Comparison of ENCODE assay signal across 27 mouse cellular contexts in genomic region chr12:104331701-104332100, GRCm38 (mm10). TPM values are rescaled to one million over a fixed set of nuclear protein-coding genes. Genes with fewer than 3 reads are reported as not detected.
DNase-seq lines count a peak whose midpoint lies in the region; ATAC-seq lines count a peak whose summit lies in the region.
"Had no signal": no experiment of that assay in that cellular context is flagged by ENCODE, and none has a peak within 500 bp of the region (broad histone marks: within the 10 kb centered on the region; RNA-seq: fewer than 3 reads in every experiment).

No protein-coding gene starts in this region.

- DNase-seq in heart, adult 11 months: peak; percentile 54
- no peak for DNase-seq in heart, postnatal 36 days
- DNase-seq in heart, embryonic 10.5 days (ENCODE audit: low spot score): peak; percentile 58
- no peak for DNase-seq in heart, adult 8-10 months (ENCODE audit: low spot score)
- peak; percentile 6 for DNase-seq in embryonic facial prominence, embryonic 10.5 days (ENCODE audit: low spot score)
- peak; percentile 9 for DNase-seq in limb, embryonic 10.5 days (ENCODE audit: low spot score)
- DNase-seq in frontal cortex, adult 2 months (ENCODE audit: extremely low spot score in 1 of 2, low spot score in 1 of 2): no peak
- DNase-seq: adrenal gland, adult 2 months; adrenal gland, adult 8-10 months; adrenal gland, postnatal 10 days; adrenal gland, postnatal 14 days; adrenal gland, postnatal 25 days; adrenal gland, postnatal 36 days; B cell, adult 2 months; cerebellum, adult 11 months; cerebellum, adult 11-12 months; cerebellum, adult 18-20 months had no signal

- H3K36me3 ChIP-seq in heart, embryonic 10.5 days: no peaks in the 10 kb centered on the region
- H3K36me3 ChIP-seq in embryonic facial prominence, embryonic 10.5 days (replicated peaks): no peaks in the 10 kb centered on the region
- H3K36me3 ChIP-seq in limb, embryonic 10.5 days: no peaks in the 10 kb centered on the region
- H3K36me3 ChIP-seq: G1E had no signal

- H3K4me1 ChIP-seq in heart, embryonic 10.5 days: no peaks in the 10 kb centered on the region
- no peaks in the 10 kb centered on the region for H3K4me1 ChIP-seq in embryonic facial prominence, embryonic 10.5 days
- H3K4me1 ChIP-seq in limb, embryonic 10.5 days: no peaks in the 10 kb centered on the region

- H3K27me3 ChIP-seq in heart, embryonic 10.5 days (ENCODE audit: insufficient read depth, poor library complexity, severe bottlenecking): no peaks in the 10 kb centered on the region
- no peaks in the 10 kb centered on the region for H3K27me3 ChIP-seq in embryonic facial prominence, embryonic 10.5 days (replicated peaks; ENCODE audit: low read depth, poor library complexity, severe bottlenecking)
- H3K27me3 ChIP-seq in limb, embryonic 10.5 days (ENCODE audit: low read depth, poor library complexity, severe bottlenecking): no peaks in the 10 kb centered on the region
- H3K27me3 ChIP-seq: CH12.LX had no signal

- no peaks in the 10 kb centered on the region for H3K9me3 ChIP-seq in heart, embryonic 10.5 days
- H3K9me3 ChIP-seq in embryonic facial prominence, embryonic 10.5 days: no peaks in the 10 kb centered on the region
- H3K9me3 ChIP-seq in limb, embryonic 10.5 days (replicated peaks): no peaks in the 10 kb centered on the region

- no peak overlapping the region for H3K27ac ChIP-seq in heart, embryonic 10.5 days
- H3K27ac ChIP-seq in embryonic facial prominence, embryonic 10.5 days (replicated peaks): no peak overlapping the region
- no peak overlapping the region for H3K27ac ChIP-seq in limb, embryonic 10.5 days

- no peak overlapping the region for H3K4me3 ChIP-seq in heart, embryonic 10.5 days
- no peak overlapping the region for H3K4me3 ChIP-seq in embryonic facial prominence, embryonic 10.5 days
- no peak overlapping the region for H3K4me3 ChIP-seq in limb, embryonic 10.5 days

- intact Hi-C loops in heart, postnatal 36 days (cut with DNase I): no loop called here

- no peak for ATAC-seq in activated CD4-positive, CD25-positive, alpha-beta regulatory T cell, adult 4 months
- ATAC-seq: CD4-positive, CD25-positive, alpha-beta regulatory T cell, adult 4 months; Patski had no signal

- WGBS in heart, embryonic 10.5 days: 40% methylated on average over 1 of the region's 1 CpGs
- WGBS in embryonic facial prominence, embryonic 10.5 days: 40% methylated on average over 1 of the region's 1 CpGs
- WGBS in limb, embryonic 10.5 days: 47% methylated on average over 1 of the region's 1 CpGs

RNA-seq across cellular contexts. Expression of gene Serpina3k, which starts 6.6 kb away (rescaled TPM):
- total RNA-seq in heart, postnatal 36 days (2021): not detected
- polyA plus RNA-seq in heart, embryonic 10.5 days (2016; fragmentation: Nextera tagmentation; extraction: Ambion mirVana): not detected in 2 replicates
- under 1 TPM in 1 of 4 experiments, not detected in 3; 0.22 TPM for total RNA-seq in heart, adult 8-10 months (2022)
- not detected in 2 replicates for polyA plus RNA-seq in embryonic facial prominence, embryonic 10.5 days (2016; fragmentation: Nextera tagmentation; extraction: Ambion mirVana)
- not detected in 2 replicates for polyA plus RNA-seq in limb, embryonic 10.5 days (2016; fragmentation: Nextera tagmentation; extraction: Ambion mirVana)
- not detected in 2 replicates for polyA plus RNA-seq in frontal cortex, adult 2 months (2012; rRNA removed)
- polyA plus RNA-seq in activated CD4-positive, CD25-positive, alpha-beta regulatory T cell, adult 4 months (2017; shearing (Covaris generic)): not detected
- total RNA-seq: CH12.LX, G1E, MEL had no signal
- polyA plus RNA-seq: brain, embryonic 14.5 days; C2C12; CD4-positive, CD25-positive, alpha-beta regulatory T cell, adult 4 months; G1E; Patski had no signal

RNA-seq across cellular contexts. Expression of gene Serpina3m, which starts 6.6 kb away (rescaled TPM):
- total RNA-seq in heart, postnatal 36 days (2021): not detected
- polyA plus RNA-seq in heart, embryonic 10.5 days (2016; fragmentation: Nextera tagmentation; extraction: Ambion mirVana): not detected in 2 replicates
- under 1 TPM in 2 of 4 experiments, not detected in 2; 0.22 to 0.44 TPM for total RNA-seq in heart, adult 8-10 months (2022)
- polyA plus RNA-seq in embryonic facial prominence, embryonic 10.5 days (2016; fragmentation: Nextera tagmentation; extraction: Ambion mirVana): not detected in 2 replicates
- polyA plus RNA-seq in limb, embryonic 10.5 days (2016; fragmentation: Nextera tagmentation; extraction: Ambion mirVana): not detected in 2 replicates
- polyA plus RNA-seq in frontal cortex, adult 2 months (2012; rRNA removed): not detected in 2 replicates
- not detected for polyA plus RNA-seq in activated CD4-positive, CD25-positive, alpha-beta regulatory T cell, adult 4 months (2017; shearing (Covaris generic))
- total RNA-seq: CH12.LX, G1E, MEL had no signal
- polyA plus RNA-seq: brain, embryonic 14.5 days; C2C12; CD4-positive, CD25-positive, alpha-beta regulatory T cell, adult 4 months; G1E had no signal

RNA-seq across cellular contexts. Expression of gene Serpina3j, which starts 17.3 kb away (rescaled TPM):
- not detected for total RNA-seq in heart, postnatal 36 days (2021)
- not detected in 2 replicates for polyA plus RNA-seq in heart, embryonic 10.5 days (2016; fragmentation: Nextera tagmentation; extraction: Ambion mirVana)
- total RNA-seq in heart, adult 8-10 months (2022): not detected
- polyA plus RNA-seq in embryonic facial prominence, embryonic 10.5 days (2016; fragmentation: Nextera tagmentation; extraction: Ambion mirVana): not detected in 2 replicates
- not detected in 2 replicates for polyA plus RNA-seq in limb, embryonic 10.5 days (2016; fragmentation: Nextera tagmentation; extraction: Ambion mirVana)
- not detected in 2 replicates for polyA plus RNA-seq in frontal cortex, adult 2 months (2012; rRNA removed)
- polyA plus RNA-seq in activated CD4-positive, CD25-positive, alpha-beta regulatory T cell, adult 4 months (2017; shearing (Covaris generic)): not detected
- total RNA-seq: adrenal gland, postnatal 10 days; adrenal gland, postnatal 14 days; adrenal gland, postnatal 25 days; adrenal gland, postnatal 36 days; adrenal gland, postnatal 4 days; CH12.LX; ES-E14; MEL had no signal
- polyA plus RNA-seq: adrenal gland, adult 2 months; brain, embryonic 14.5 days; C2C12; CD4-positive, CD25-positive, alpha-beta regulatory T cell, adult 4 months; G1E; Patski had no signal

Comparison
In these comparisons a context has a peak if more than half of its experiments do, and no peak if none do; other contexts are left out.
1. DNase-seq: peak in heart, adult 11 months (single experiment), heart, embryonic 10.5 days (single experiment), embryonic facial prominence, embryonic 10.5 days (single experiment) and limb, embryonic 10.5 days (single experiment); none in heart, postnatal 36 days (0 of 2), heart, adult 8-10 months (single experiment) and frontal cortex, adult 2 months (0 of 2).